Mouse (Mus musculus) E14TG2a.4 (cell line): Measurements from ENCODE around the gene Kif5c.

Experiments used
- H3K27me3 ChIP-seq: 2 replicates; pipeline ENCODE4 v1.6.1; 2014; ENCODE audit warnings: low read length, control low read depth; ENCODE audit not compliant: insufficient read depth
- H3K36me3 ChIP-seq: 2 replicates; pipeline ENCODE4 v1.6.1; 2014; ENCODE audit warnings: low read length, control low read depth; ENCODE audit not compliant: insufficient read depth
- H3K4me1 ChIP-seq: replicated peaks from 2 replicates; pipeline ENCODE4 v1.6.1; 2014; ENCODE audit warnings: low read depth, low read length, control low read depth
- H3K4me3 ChIP-seq: replicated peaks from 2 replicates; pipeline ENCODE4 v1.5.1; 2014; ENCODE audit warnings: mild to moderate bottlenecking, low read length
- H3K9me3 ChIP-seq: 2 replicates; pipeline ENCODE4 v1.6.1; 2014; ENCODE audit warnings: low read length, control low read depth
- CTCF ChIP-seq: conservative IDR thresholded peaks from 2 replicates; pipeline ENCODE4 v1.5.1; 2014; ENCODE audit warnings: low read length
- NANOG ChIP-seq: IDR thresholded peaks from 2 replicates; pipeline ENCODE4 v1.6.1; 2014; ENCODE audit warnings: borderline replicate concordance, low read length, mixed read lengths
- POU5F1 ChIP-seq: IDR thresholded peaks from 2 replicates; pipeline ENCODE4 v1.6.1; 2014; ENCODE audit warnings: low read length, borderline replicate concordance

Kif5c gene

GRCm38 (mm10) chr2:49691441-49691840, 72.3 kb downstream of the Kif5c start:
- Histone ChIP-seq H3K27me3 (no peaks in the 10 kb centered on the region), H3K36me3 (no peaks in the 10 kb centered on the region), H3K4me3 (no peak overlapping the region), H3K9me3 (no peaks in the 10 kb centered on the region), H3K4me1 (no peaks in the 10 kb centered on the region)
- TF ChIP-seq CTCF, result no peak
- TF ChIP-seq POU5F1, result no peak
- no peak for TF ChIP-seq NANOG

- Histone ChIP-seq H3K9me3 (no peaks in the 10 kb centered on the region), H3K4me1 (no peaks in the 10 kb centered on the region), H3K36me3 (no peaks in the 10 kb centered on the region), H3K4me3 (no peak overlapping the region), H3K27me3 (no peaks in the 10 kb centered on the region)
- TF ChIP-seq POU5F1, result no peak
- TF ChIP-seq CTCF, result no peak
- no peak for TF ChIP-seq NANOG
Observed at GRCm38 (mm10) chr2:49694727-49695126, 75.6 kb downstream of the Kif5c start.

GRCm38 (mm10) chr2:49695461-49695860, 76.4 kb downstream of the Kif5c start:
- TF ChIP-seq POU5F1 (no peak), NANOG (no peak), CTCF (no peak)
- Histone ChIP-seq H3K4me3 (no peak overlapping the region), H3K4me1 (peaks cover 5% of the 10 kb centered on the region; the same call in 1 of the 2 replicates), H3K9me3 (no peaks in the 10 kb centered on the region), H3K27me3 (no peaks in the 10 kb centered on the region), H3K36me3 (no peaks in the 10 kb centered on the region)

GRCm38 (mm10) chr2:49698851-49699250, 79.8 kb downstream of the Kif5c start:
- Histone ChIP-seq H3K4me1 (peaks cover 8% of the 10 kb centered on the region), H3K36me3 (no peaks in the 10 kb centered on the region), H3K4me3 (no peak overlapping the region), H3K9me3 (no peaks in the 10 kb centered on the region), H3K27me3 (no peaks in the 10 kb centered on the region)
- no peak for TF ChIP-seq CTCF
- TF ChIP-seq POU5F1, result no peak
- TF ChIP-seq NANOG, result no peak

GRCm38 (mm10) chr2:49700176-49700971, 81.3 kb downstream of the Kif5c start:
- no peaks in the 10 kb centered on the region for H3K9me3 ChIP-seq
- no peak for TF ChIP-seq NANOG
- no peak for TF ChIP-seq POU5F1
- no peak for TF ChIP-seq CTCF
- H3K27me3 ChIP-seq, result no peaks in the 10 kb centered on the region
- peak overlapping the region; percentile 73 for H3K4me3 ChIP-seq
- H3K36me3 ChIP-seq, result peaks cover 11% of the 10 kb centered on the region; the same call in 1 of the 2 replicates
- peaks cover 8% of the 10 kb centered on the region for H3K4me1 ChIP-seq

- peaks cover 8% of the 10 kb centered on the region for H3K4me1 ChIP-seq
- no peaks in the 10 kb centered on the region for H3K9me3 ChIP-seq
- no peaks in the 10 kb centered on the region for H3K27me3 ChIP-seq
- peaks cover 29% of the 10 kb centered on the region for H3K36me3 ChIP-seq
- TF ChIP-seq CTCF, result peak; percentile 27; the same call in 1 of the 2 replicates
- TF ChIP-seq NANOG, result no peak
- no peak overlapping the region for H3K4me3 ChIP-seq
Observed at GRCm38 (mm10) chr2:49710223-49710622, 91.1 kb downstream of the Kif5c start.

- Histone ChIP-seq H3K9me3 (no peaks in the 10 kb centered on the region), H3K36me3 (peaks cover 21% of the 10 kb centered on the region), H3K4me3 (no peak overlapping the region), H3K4me1 (peaks cover 13% of the 10 kb centered on the region), H3K27me3 (no peaks in the 10 kb centered on the region)
- TF ChIP-seq POU5F1 (no peak), NANOG (no peak), CTCF (no peak)
Observed at GRCm38 (mm10) chr2:49711693-49712092, 92.6 kb downstream of the Kif5c start.

GRCm38 (mm10) chr2:49712336-49712887, 93.3 kb downstream of the Kif5c start:
- TF ChIP-seq CTCF, result no peak
- no peak for TF ChIP-seq POU5F1
- TF ChIP-seq NANOG, result no peak
- peaks cover 20% of the 10 kb centered on the region for H3K4me1 ChIP-seq
- no peak overlapping the region for H3K4me3 ChIP-seq
- no peaks in the 10 kb centered on the region for H3K9me3 ChIP-seq
- no peaks in the 10 kb centered on the region for H3K27me3 ChIP-seq
- H3K36me3 ChIP-seq, result peaks cover 21% of the 10 kb centered on the region
